Mouse (Mus musculus): ENCODE measurements around the gene Hvcn1. TPM values are rescaled to one million over a fixed set of nuclear protein-coding genes. Genes with fewer than 3 reads are reported as not detected.

Hvcn1 gene
- polyA plus RNA-seq, 2 experiments, result 1.3 to 1.6 TPM

DNA sequence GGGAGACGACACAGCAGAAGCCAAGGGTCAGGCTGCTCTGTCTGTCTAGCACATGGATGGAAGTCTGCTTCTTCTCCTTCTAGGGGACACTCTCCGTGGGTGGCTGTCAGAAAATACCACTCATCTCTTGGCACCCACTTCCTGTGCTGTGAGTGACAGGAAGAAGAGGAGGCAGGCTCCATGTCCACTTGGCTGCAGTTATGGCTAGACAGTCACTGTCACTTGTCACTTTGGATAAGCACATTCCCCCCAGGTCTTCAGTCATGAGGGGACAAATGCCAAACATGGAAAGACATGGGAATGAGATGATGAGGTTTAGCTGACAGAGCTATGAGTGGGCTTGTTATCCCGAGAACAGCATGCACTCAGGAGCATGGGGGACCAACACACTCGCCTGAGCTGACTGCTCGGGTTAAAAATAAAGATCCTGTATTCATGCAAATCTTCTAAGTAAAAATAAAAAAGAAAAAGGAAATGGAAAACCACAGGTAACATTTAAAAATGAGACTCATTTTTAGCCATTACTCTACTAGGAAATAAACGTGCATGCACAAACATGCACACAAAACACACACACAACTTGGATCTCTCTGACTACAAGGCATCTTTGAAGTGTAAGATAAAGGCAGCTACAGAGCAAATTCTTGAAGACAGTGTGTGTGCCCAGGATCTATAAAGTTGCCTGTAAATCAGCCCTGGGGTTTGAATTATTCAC is 51.6 kb downstream of the Hvcn1 start:
- ATAC-seq (ENCODE audit: insufficient read depth) (no peak), DNase-seq (ENCODE audit: low read depth in 3 of 3, low spot score in 3 of 3) (no peak)
- no peaks in the 10 kb centered on the region for H3K27me3 ChIP-seq (ENCODE audit: control insufficient read depth, insufficient read depth, low read length)
- WGBS (ENCODE audit: insufficient replicate concordance), result 41% methylated on average over 6 of the region's 6 CpGs
- H3K9ac ChIP-seq (replicated peaks), result no peak overlapping the region
- H3K4me2 ChIP-seq (ENCODE audit: low read depth), result no peak overlapping the region
- H3K27ac ChIP-seq, result no peak overlapping the region
- H3K4me1 ChIP-seq (replicated peaks; ENCODE audit: control insufficient read depth in 2 of 2, insufficient read depth in 2 of 2, low read length in 1 of 2), result 0 out of 4 replicates have a peak, but pooled peaks cover 2% of the 10 kb centered on the region in 2 experiments
- no peaks in the 10 kb centered on the region; the same call in 1 of the 2 replicates for H3K36me3 ChIP-seq (replicated peaks; ENCODE audit: control insufficient read depth, insufficient read depth, low read depth)
- TF ChIP-seq CTCF (IDR thresholded peaks at IDR 0.05; ENCODE audit: low read depth) (no peak), EP300 (IDR thresholded peaks at IDR 0.05; ENCODE audit: low read depth) (no peak)
- no peaks in the 10 kb centered on the region for H3K9me3 ChIP-seq (ENCODE audit: control insufficient read depth, low read length)
- no peak overlapping the region for H3K4me3 ChIP-seq (ENCODE audit: insufficient read depth in 1 of 2, low read depth in 2 of 2, low read length in 2 of 2)

DNA sequence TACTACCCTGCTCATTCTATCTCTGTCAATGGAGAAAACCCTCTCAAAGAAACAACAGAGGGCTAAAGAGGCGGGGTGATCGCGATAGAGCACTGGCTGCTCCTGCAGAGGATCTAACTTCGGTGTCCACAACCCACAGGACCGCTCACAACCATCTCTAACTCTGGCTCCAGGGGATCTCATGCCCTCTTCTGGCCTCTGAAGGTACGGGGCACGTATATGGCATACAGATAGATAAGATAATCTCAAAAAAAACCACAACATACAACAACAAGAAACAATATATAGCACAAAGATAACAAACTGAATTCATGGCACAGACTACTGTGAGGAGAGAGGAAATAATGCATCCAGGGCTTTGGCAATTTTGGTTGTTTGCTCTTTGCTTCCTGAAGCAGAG is 55.5 kb downstream of the Hvcn1 start:
- Histone ChIP-seq H3K4me3 (ENCODE audit: insufficient read depth in 1 of 2, low read depth in 2 of 2, low read length in 2 of 2) (no peak overlapping the region), H3K4me2 (ENCODE audit: low read depth) (no peak overlapping the region), H3K9me3 (ENCODE audit: control insufficient read depth, low read length) (no peaks in the 10 kb centered on the region), H3K9ac (replicated peaks) (no peak overlapping the region), H3K36me3 (replicated peaks; ENCODE audit: control insufficient read depth, insufficient read depth, low read depth) (no peaks in the 10 kb centered on the region; the same call in 1 of the 2 replicates), H3K27ac (no peak overlapping the region), H3K27me3 (ENCODE audit: control insufficient read depth, insufficient read depth, low read length) (no peaks in the 10 kb centered on the region), H3K4me1 (replicated peaks; ENCODE audit: control insufficient read depth in 2 of 2, insufficient read depth in 2 of 2, low read length in 1 of 2) (peaks cover 7 to 12% of the 10 kb centered on the region in 2 experiments)
- ATAC-seq (ENCODE audit: insufficient read depth) (no peak), DNase-seq (ENCODE audit: low read depth in 3 of 3, low spot score in 3 of 3) (no peak)
- whole genome bisulfite sequencing (ENCODE audit: insufficient replicate concordance), result 19% methylated on average over 7 of the region's 7 CpGs
- TF ChIP-seq EP300 (IDR thresholded peaks at IDR 0.05; ENCODE audit: low read depth), result no peak
- peak; percentile 38 for TF ChIP-seq CTCF (IDR thresholded peaks at IDR 0.05; ENCODE audit: low read depth)

- TF ChIP-seq CTCF (IDR thresholded peaks at IDR 0.05; ENCODE audit: low read depth) (0 out of 2 replicates have a peak, but pooled peaks have one; percentile 4), EP300 (IDR thresholded peaks at IDR 0.05; ENCODE audit: low read depth) (no peak)
- H3K27ac ChIP-seq, result peak within 1 kb of the TSS; percentile 1
- peak; percentile 98 for ATAC-seq (ENCODE audit: insufficient read depth)
These were observed 57.6 kb downstream of the Hvcn1 start, which contains the start of gene Tctn1 for GRCm38 (mm10) chr5:122263933-122264905. Gene Tctn1 (minus strand): TSS chr5:122264460.

GRCm38 (mm10) chr5:122265187-122265586 is 58.6 kb downstream of the Hvcn1 start:
- no peaks in the 10 kb centered on the region for H3K36me3 ChIP-seq (replicated peaks; ENCODE audit: control insufficient read depth, insufficient read depth, low read depth)
- 63% methylated on average over 3 of the region's 3 CpGs for WGBS (ENCODE audit: insufficient replicate concordance)
- DNase-seq (ENCODE audit: low read depth in 3 of 3, low spot score in 3 of 3) (peak in 1 of 3 experiments; percentile 39), ATAC-seq (ENCODE audit: insufficient read depth) (no peak)
- TF ChIP-seq CTCF (IDR thresholded peaks at IDR 0.05; ENCODE audit: low read depth) (peak; percentile 67), EP300 (IDR thresholded peaks at IDR 0.05; ENCODE audit: low read depth) (no peak)
- H3K4me2 ChIP-seq (ENCODE audit: low read depth), result peak overlapping the region; percentile 69
- no peak overlapping the region for H3K4me3 ChIP-seq (ENCODE audit: insufficient read depth in 1 of 2, low read depth in 2 of 2, low read length in 2 of 2)
- H3K9ac ChIP-seq (replicated peaks), result no peak overlapping the region
- H3K27me3 ChIP-seq (ENCODE audit: control insufficient read depth, insufficient read depth, low read length), result no peaks in the 10 kb centered on the region
- H3K4me1 ChIP-seq (replicated peaks; ENCODE audit: control insufficient read depth in 2 of 2, insufficient read depth in 2 of 2, low read length in 1 of 2), result peaks cover 7 to 16% of the 10 kb centered on the region in 2 experiments
- no peak overlapping the region for H3K27ac ChIP-seq
- no peaks in the 10 kb centered on the region for H3K9me3 ChIP-seq (ENCODE audit: control insufficient read depth, low read length)

More at GRCm38 (mm10) chr5:122263933-122264905, 57.6 kb downstream of the Hvcn1 start, which contains the start of gene Tctn1:
- Histone ChIP-seq H3K36me3 (replicated peaks; ENCODE audit: control insufficient read depth, insufficient read depth, low read depth) (no peaks in the 10 kb centered on the region), H3K4me1 (replicated peaks; ENCODE audit: control insufficient read depth in 2 of 2, insufficient read depth in 2 of 2, low read length in 1 of 2) (peaks cover 7 to 16% of the 10 kb centered on the region in 2 experiments), H3K4me2 (ENCODE audit: low read depth) (peak within 1 kb of the TSS; percentile 81), H3K27me3 (ENCODE audit: control insufficient read depth, insufficient read depth, low read length) (no peaks in the 10 kb centered on the region), H3K9me3 (ENCODE audit: control insufficient read depth, low read length) (no peaks in the 10 kb centered on the region), H3K9ac (replicated peaks) (peak within 1 kb of the TSS; percentile 61), H3K4me3 (ENCODE audit: insufficient read depth in 1 of 2, low read depth in 2 of 2, low read length in 2 of 2) (peak within 1 kb of the TSS; percentile 67 to 87)
- 2% methylated on average over 49 of the region's 49 CpGs for WGBS (ENCODE audit: insufficient replicate concordance)
- DNase-seq (ENCODE audit: low read depth in 3 of 3, low spot score in 3 of 3), result peak; percentile 91 to 93 (median 92)
